Mouse (Mus musculus) large intestine, adult 2 months (tissue): ENCODE data around the gene Cct8l1. TPM values are rescaled to one million over a fixed set of nuclear protein-coding genes. Genes with fewer than 3 reads are reported as not detected.

ENCODE experiments used
- DNase-seq: peaks from one replicate; pipeline ENCODE4 v3.0.0-alpha.2; 2012; ENCODE audit warnings: low read depth, low spot score
- WGBS: fragments of 180-500 bp; shearing (Covaris S2); methylation state at CpG from one replicate; pipeline ENCODE4 v1.1.7; 2018; 5-methylcytosine and 5-hydroxymethylcytosine counted together
- polyA plus RNA-seq: library from polyadenylated mRNA; depleted of rRNA; stranded (reverse); fragments of >200 nt; gene quantifications from 2 replicates; pipeline ENCODE4 v1.2.3, GENCODE M21; 2012

Cct8l1 gene
- polyA plus RNA-seq, 1 experiment: not detected

DNA sequence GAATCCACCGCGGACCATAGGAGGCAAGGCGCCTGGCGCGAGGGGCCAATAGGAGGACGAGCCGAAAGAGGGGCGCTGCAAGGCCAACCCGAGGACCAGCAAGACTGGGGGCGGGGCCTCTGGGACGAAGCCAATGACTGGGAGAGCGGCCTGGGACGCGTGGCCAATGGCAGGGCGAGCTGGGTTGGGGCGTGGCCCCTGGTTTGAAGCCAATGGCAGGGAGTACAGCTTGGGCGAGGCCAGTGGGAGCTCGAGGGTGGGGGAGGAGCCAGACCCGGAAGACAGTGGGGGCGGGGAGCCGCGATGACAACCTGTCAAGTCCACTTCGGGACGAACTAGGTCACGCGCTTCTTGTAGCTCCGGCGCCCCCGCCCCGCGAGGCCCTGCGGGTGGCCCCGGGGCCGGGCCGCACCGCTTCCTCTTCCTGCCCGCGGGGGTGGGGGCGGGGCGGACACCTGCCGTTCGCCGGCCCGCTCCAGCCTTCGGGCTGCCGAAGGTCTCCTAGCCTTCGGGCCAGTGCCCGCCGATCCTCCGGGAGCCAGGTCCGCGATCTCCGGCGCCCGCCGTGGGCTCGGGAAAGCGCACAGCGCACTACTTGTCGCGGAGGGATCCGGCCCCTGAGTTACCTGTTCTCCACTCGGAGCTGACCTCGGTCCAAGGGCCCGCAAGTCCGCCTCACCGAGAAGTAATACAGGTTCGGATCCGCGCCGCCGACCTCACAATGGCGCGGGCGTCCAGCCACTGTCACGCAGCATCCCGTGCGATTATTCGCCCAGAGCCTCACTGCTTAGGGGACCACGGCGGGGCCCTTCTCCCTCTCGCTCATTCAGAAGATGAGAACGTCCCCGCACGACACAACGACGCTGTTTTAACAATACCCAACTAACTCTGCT lies 13.9 kb downstream of the Cct8l1 start:
- WGBS: under 1% methylated on average over 87 of the region's 87 CpGs
- DNase-seq: peak; percentile 99

DNA sequence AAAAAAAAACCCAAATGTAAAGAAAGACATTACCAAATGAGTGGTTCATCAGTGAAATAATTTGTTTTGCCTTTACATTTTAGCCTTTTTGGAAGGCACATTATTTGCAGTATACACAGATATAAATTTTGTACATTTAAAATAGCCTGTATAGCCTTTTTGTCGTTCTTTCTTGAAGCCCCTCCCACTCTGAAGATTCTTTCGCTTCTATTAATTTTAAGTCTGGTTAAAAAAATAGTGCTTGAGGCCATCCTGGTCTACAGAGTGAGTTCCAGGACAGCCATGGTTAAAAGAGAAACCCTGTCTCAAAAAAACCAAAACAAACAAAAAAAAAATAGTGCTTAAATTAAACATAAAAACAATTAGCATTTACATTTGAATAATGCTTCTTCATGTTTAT lies 14.8 kb downstream of the Cct8l1 start:
- no peak for DNase-seq
- 6% methylated on average over 2 of the region's 2 CpGs for WGBS

DNA sequence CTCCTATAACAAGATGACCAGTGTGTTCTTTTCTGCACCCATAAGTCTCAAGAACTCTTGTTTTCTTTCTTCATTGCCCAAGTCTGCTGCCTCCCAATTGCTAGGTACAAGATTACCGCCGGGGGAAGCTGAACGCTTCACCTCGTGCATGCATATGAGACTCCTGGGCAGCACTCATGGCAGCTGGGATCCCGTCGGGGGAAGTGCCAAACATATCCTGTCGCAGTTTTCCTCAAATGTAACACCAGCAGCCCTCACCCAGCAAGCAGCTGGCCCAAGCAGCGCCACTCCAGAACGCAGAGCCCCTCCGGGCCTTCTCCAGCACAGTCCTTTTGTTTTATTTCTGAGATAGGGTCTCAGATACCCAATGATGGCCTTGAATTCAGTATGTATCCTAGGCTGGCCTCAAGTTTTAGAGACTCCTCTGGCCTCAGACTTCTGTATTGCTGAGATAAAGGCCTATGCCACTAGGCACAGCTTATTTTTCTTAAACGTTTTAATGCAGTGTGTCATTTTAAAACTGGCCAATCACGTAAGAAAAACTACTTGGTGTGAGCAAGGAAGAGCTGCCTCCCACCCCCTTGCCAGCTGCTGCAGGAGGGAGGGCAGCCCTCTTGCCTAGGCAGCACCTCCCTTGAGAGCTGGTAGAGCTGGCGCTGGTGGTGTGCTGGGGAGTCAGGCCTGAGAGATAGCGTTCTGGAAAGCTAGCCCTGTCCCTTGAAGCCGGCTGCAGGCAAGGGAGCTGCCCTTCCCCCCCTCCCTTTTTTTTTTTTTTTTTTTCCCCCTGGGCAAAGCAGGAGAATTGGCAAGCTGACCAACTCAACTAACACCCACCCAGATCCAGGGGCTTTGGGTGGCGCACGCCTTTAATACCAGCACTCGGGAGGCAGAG lies 16.6 kb downstream of the Cct8l1 start:
- 87% methylated on average over 18 of the region's 18 CpGs for WGBS
- no peak for DNase-seq

GRCm38 (mm10) chr5:25533298-25533697 lies 17.4 kb downstream of the Cct8l1 start:
- DNase-seq: no peak
- 57% methylated on average over 5 of the region's 5 CpGs for WGBS

DNA sequence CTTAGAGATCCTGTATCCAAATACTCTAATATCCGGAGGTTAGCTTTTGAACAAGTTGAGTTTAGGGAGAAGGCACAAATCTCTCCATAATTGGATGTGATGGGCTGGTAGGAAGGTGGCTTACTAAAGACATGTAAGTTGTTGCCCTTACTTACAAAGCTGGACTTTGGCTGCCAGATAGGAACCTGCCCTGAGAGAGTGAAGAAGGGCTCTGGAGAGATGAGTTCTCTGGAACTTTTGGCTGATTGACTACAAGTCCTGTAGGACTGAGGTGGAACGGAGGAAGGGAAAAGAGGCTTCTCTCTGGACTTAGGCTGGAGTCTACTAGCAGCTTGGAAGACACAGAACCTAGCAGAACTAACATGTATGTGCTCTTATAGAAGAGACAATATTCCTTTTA lies 19.7 kb downstream of the Cct8l1 start:
- no peak for DNase-seq
- 93% methylated on average over 2 of the region's 2 CpGs for WGBS

GRCm38 (mm10) chr5:25536451-25536850 lies 20.6 kb downstream of the Cct8l1 start:
- no peak for DNase-seq

DNA sequence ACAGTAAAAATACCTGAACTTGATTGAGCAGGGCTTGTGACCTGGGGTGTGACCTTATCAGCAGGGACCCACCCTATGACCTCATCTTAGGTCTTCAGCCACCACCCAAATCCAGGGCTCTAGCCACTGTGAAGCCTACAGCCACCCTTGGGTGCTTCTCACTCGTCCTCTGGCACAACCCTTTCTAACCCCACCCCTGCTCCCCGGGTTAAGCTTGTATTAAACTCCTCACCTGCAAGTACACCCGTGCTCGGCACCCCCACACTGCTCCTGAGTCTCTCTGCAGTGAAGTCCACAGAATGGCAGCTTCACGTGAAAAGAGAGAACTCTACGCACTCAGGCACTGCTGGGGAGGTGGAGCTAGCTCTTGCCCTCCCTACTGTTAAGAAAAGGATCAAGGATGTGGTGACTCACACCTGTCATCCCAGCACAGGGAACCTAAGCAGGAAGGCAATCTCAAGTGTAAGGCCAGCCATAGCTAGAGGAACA lies 21.1 kb downstream of the Cct8l1 start:
- DNase-seq: no peak
- WGBS: 36% methylated on average over 6 of the region's 6 CpGs

More at GRCm38 (mm10) chr5:25536451-25536850, 20.6 kb downstream of the Cct8l1 start:
- WGBS: 82% methylated on average over 2 of the region's 2 CpGs

DNA sequence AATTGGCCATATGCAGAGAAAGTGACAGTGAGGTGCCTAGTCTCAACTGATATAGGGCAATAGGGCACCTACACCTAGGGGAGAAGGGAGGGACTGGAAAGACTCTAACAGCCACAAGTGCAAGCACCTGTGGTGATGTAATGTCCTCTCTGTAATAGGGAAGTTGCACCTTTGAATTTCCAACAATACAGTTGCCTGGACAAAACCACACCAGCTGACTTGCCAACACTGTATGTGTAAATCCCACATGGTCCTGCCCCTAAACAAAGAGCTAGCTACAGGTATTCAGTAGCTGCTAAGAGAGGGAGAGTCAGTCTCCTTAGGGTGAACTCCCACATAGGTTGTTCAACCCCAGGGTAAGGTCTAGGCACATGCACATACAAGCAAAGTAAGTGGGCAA lies 24.5 kb downstream of the Cct8l1 start:
- DNase-seq: no peak

- 65% methylated on average over 3 of the region's 3 CpGs for WGBS
- no peak for DNase-seq
Observed at GRCm38 (mm10) chr5:25540921-25541320, 25.1 kb downstream of the Cct8l1 start.

- 75% methylated on average over 2 of the region's 2 CpGs for WGBS
- no peak for DNase-seq
Observed at GRCm38 (mm10) chr5:25541661-25542060, 25.8 kb downstream of the Cct8l1 start.

GRCm38 (mm10) chr5:25544061-25544460 lies 28.2 kb downstream of the Cct8l1 start:
- 83% methylated on average over 3 of the region's 3 CpGs for WGBS
- no peak for DNase-seq

GRCm38 (mm10) chr5:25544566-25544965 lies 28.7 kb downstream of the Cct8l1 start:
- 30% methylated on average over 5 of the region's 5 CpGs for WGBS
- no peak for DNase-seq

- WGBS: 95% methylated on average over 2 of the region's 2 CpGs
- no peak for DNase-seq
Observed at GRCm38 (mm10) chr5:25546912-25547311, 31.0 kb downstream of the Cct8l1 start.

DNA sequence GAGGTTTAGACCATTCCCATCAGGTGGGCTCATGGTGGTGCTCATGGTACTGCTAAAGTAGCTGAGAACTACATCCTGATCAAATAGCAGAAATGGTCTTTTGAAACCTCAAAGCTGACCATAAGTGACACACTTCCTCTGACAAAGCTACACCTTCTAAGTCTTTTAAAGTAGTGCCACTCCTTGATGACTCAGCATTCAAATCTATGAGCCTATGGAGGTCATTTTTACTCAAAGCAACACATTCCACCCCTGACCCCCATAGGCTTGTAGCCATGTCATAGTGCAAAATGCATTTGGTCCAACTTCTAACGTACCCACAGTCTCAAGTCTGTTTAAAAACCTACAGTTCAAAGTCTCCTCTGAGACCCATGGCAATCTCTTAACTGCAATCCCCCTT lies 35.0 kb downstream of the Cct8l1 start:
- WGBS: 74% methylated on average over 1 of the region's 1 CpGs
- no peak for DNase-seq

GRCm38 (mm10) chr5:25554210-25554609 lies 38.3 kb downstream of the Cct8l1 start:
- no peak for DNase-seq
- 96% methylated on average over 1 of the region's 1 CpGs for WGBS

DNA sequence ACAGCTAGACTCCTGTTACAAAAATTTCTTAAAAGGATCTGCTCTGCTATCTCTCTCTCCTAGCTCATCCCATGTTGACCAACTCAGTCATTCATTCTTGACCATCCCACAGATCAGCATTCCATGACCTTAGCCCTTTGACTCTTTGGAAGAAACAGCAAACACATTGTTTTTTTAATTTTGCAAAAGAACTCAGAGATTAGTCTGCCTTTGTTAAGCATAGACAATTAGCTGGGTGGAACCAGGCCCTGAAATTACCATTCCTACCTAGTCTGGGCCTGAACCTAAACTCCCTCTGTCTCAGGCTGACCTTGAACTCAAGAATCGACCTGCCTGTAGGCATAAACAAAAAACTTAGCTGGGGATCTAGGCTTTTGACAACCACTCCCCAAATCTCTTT lies 38.8 kb downstream of the Cct8l1 start:
- no peak for DNase-seq
- WGBS: 34% methylated on average over 1 of the region's 1 CpGs

- no peak for DNase-seq
- WGBS: 83% methylated on average over 5 of the region's 5 CpGs
Observed at GRCm38 (mm10) chr5:25555684-25556083, 39.8 kb downstream of the Cct8l1 start.

GRCm38 (mm10) chr5:25556363-25556762 lies 40.5 kb downstream of the Cct8l1 start:
- 74% methylated on average over 5 of the region's 5 CpGs for WGBS
- DNase-seq: no peak
